Mouse (Mus musculus) spleen, adult 2 months (tissue): Measurements from ENCODE around the gene Igbp1.

Experiments used
- CTCF ChIP-seq: fragments of 200-500 bp; IDR thresholded peaks from 2 replicates; pipeline ENCODE4 v1.5.1; 2011; ENCODE audit warnings: mild to moderate bottlenecking, inconsistent platforms; ENCODE audit not compliant: insufficient read depth, insufficient read length, insufficient replicate concordance; ENCODE audit errors: extremely low read depth
- POLR2A ChIP-seq: fragments of 200-500 bp; IDR thresholded peaks from 2 replicates; pipeline ENCODE4 v1.6.1; 2011; ENCODE audit warnings: low read depth, low read length, inconsistent platforms

DNA sequence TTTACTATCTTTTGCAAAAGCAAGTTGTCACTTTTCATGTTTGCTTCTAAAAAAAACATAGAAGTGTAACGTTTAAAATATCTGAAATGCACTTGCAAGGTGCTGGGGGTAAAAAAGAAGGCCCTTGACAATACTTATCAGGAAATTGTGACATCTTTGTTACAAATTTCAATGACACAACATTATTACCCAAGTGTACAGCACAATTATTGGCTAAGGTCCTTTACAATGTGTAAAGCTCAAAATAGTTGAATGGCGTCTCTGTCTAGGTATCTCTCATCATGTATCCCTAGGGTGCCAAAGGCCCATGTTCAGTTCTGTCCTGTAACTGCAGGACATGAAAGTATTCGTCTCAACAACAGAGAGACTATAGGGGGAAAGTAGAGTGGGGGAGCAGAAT is 61.9 kb downstream of the Igbp1 start:
- no peak for TF ChIP-seq CTCF
- no peak for TF ChIP-seq POLR2A
